Mouse (Mus musculus) forebrain, embryonic 11.5 days (tissue): ENCODE measurements at regions not wholly inside any gene's neighbourhood (a gene's known extent, or its start where the extent isn't known, plus 50 kb on each side); places are given as distances from the start of the nearest gene placed in this dataset.

Experiments
- ATAC-seq: fragments of 200-750 bp; cut with Nextera tagmentation; replicated peaks from 2 replicates; pipeline ENCODE4 v1.8.0; 2017; ENCODE audit warnings: moderate TSS enrichment; ENCODE audit not compliant: low FRiP score
- DNase-seq: peaks from one replicate; pipeline ENCODE4 v3.0.0-alpha.2; 2017; ENCODE audit warnings: low spot score
- H3K27ac ChIP-seq: fragments of 300-500 bp; sonication (generic); 2 replicates; pipeline ENCODE4 v1.5.1; 2014; ENCODE audit warnings: low read depth, low read length
- H3K27me3 ChIP-seq: fragments of 300-500 bp; sonication (generic); 2 replicates; pipeline ENCODE4 v1.6.1; 2014; ENCODE audit warnings: mild to moderate bottlenecking, low read length, mixed read lengths; ENCODE audit not compliant: control insufficient read depth, insufficient read depth
- H3K36me3 ChIP-seq: fragments of 300-500 bp; sonication (generic); 2 replicates; pipeline ENCODE4 v1.6.1; 2014; ENCODE audit warnings: mild to moderate bottlenecking, low read length, moderate library complexity, mixed read lengths; ENCODE audit not compliant: control insufficient read depth, insufficient read depth
- H3K4me1 ChIP-seq: fragments of 300-500 bp; sonication (generic); replicated peaks from 2 replicates; pipeline ENCODE4 v1.6.1; 2014; ENCODE audit warnings: low read length, mixed read lengths; ENCODE audit not compliant: control insufficient read depth, insufficient read depth
- H3K4me2 ChIP-seq: fragments of 300-500 bp; sonication (generic); 2 replicates; pipeline ENCODE4 v1.6.1; 2014; ENCODE audit warnings: low read depth, mild to moderate bottlenecking, low read length, moderate library complexity, mixed read lengths; ENCODE audit not compliant: severe bottlenecking
- H3K4me3 ChIP-seq: fragments of 300-500 bp; sonication (generic); 2 replicates; pipeline ENCODE4 v1.5.1; 2014; ENCODE audit warnings: low read depth, low read length
- H3K9ac ChIP-seq: fragments of 300-500 bp; sonication (generic); 2 replicates; pipeline ENCODE4 v1.6.1; 2014; ENCODE audit warnings: low read length
- H3K9me3 ChIP-seq: fragments of 300-500 bp; sonication (generic); 2 replicates; pipeline ENCODE4 v1.6.1; 2016; ENCODE audit warnings: low read length, mixed read lengths; ENCODE audit not compliant: control insufficient read depth
- WGBS: fragments of 180-500 bp; shearing (Covaris S2); extraction: QIAGEN DNeasy Blood & Tissue Kit; methylation state at CpG from one replicate; pipeline ENCODE4 v1.1.7; 2014; 5-methylcytosine and 5-hydroxymethylcytosine counted together

DNA sequence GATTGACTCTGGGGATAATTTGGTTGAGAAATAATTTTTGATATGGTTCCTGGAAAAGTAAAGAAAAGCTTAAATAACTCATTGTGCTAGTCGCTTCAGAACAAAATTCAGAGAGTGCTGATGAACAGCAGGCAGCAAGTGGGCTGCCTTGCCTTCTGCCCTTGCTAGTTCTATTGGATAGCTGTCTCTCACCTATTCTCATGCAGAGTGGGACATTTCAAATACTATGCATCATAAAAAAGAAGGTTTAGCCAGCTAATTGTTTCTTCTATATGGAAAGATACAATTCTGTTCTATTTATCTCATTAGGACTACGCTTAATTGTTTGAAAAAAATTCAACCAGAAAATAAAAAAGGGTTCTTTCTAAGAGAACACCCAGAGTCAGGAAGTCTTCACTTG, 169.4 kb upstream of the Galnt5 start:
- no peak overlapping the region for H3K4me2 ChIP-seq
- no peaks in the 10 kb centered on the region for H3K27me3 ChIP-seq
- no peaks in the 10 kb centered on the region for H3K36me3 ChIP-seq
- DNase-seq: no peak
- no peak overlapping the region for H3K9ac ChIP-seq
- no peak overlapping the region for H3K27ac ChIP-seq
- no peak overlapping the region for H3K4me3 ChIP-seq
- no peaks in the 10 kb centered on the region for H3K9me3 ChIP-seq
- H3K4me1 ChIP-seq: no peaks in the 10 kb centered on the region
- WGBS: 66% methylated on average over 2 of the region's 2 CpGs
- no peak for ATAC-seq

DNA sequence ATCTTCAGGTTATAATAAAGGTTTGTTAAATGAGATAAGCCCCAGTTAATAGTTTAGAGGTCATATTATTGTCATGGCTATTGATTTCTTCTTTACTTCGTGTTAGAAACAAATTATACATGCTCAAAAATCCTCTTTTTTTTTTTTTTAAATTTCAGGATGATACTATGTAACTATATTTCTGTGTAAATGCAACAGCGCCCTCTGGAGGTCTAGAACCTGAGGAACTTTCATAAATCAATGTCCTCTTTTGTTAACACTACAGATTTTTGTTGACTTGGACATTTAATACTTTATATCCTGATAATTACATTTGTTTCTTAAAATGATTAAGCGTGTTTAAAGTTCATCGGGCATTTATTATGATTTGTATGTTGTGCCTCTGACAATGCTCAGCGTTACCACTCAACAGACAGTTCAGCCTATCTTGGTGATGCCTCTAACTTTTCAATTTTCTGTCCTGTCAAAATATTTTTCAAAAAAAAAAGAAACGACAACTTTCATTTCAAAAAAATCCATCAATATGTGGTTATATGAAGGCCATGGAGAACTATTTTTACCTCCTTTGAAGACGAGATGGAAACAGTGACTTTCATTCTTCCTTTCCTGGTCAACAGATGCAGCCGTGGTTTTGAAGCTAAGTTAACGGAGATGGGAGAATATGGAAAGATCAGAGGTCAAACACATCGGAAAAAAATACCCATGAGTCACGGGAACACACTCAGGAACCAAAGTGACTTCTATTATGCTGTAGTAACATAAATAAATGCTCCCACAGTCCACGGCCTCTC, 164.9 kb upstream of the Galnt5 start:
- 55% methylated on average over 12 of the region's 12 CpGs for WGBS
- H3K4me2 ChIP-seq: no peak overlapping the region
- no peak overlapping the region for H3K27ac ChIP-seq
- ATAC-seq: peak; percentile 55; the same call in 1 of the 2 replicates
- peak; percentile 58 for DNase-seq
- H3K4me3 ChIP-seq: no peak overlapping the region
- no peaks in the 10 kb centered on the region for H3K9me3 ChIP-seq
- H3K9ac ChIP-seq: no peak overlapping the region
- H3K4me1 ChIP-seq: no peaks in the 10 kb centered on the region
- no peaks in the 10 kb centered on the region for H3K36me3 ChIP-seq
- no peaks in the 10 kb centered on the region for H3K27me3 ChIP-seq

DNA sequence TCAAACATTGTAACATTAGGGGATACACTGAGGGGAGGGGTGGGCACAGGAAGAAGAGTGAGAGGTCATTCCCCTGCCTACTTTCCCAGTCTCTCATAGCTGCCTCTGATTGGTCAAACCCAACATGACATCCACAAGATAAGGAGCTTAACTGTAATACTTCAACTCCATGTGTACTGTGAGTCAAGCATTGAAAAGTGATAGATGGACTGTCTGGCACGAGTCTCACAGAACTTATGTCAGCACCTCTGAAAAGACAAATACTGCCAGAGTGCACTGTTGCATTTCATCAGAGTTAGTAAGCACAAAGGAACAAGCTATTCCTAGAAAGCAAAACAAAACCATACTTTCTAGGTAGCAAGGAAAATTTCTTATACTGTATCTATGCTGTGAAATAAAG, 152.5 kb upstream of the Galnt5 start:
- DNase-seq (no peak), ATAC-seq (no peak)
- no peaks in the 10 kb centered on the region for H3K9me3 ChIP-seq
- H3K27ac ChIP-seq: no peak overlapping the region
- H3K9ac ChIP-seq: no peak overlapping the region
- WGBS: 73% methylated on average over 1 of the region's 1 CpGs
- H3K4me2 ChIP-seq: no peak overlapping the region
- no peaks in the 10 kb centered on the region for H3K36me3 ChIP-seq
- peaks cover 4% of the 10 kb centered on the region; the same call in 1 of the 2 replicates for H3K4me1 ChIP-seq
- no peaks in the 10 kb centered on the region for H3K27me3 ChIP-seq
- no peak overlapping the region for H3K4me3 ChIP-seq

DNA sequence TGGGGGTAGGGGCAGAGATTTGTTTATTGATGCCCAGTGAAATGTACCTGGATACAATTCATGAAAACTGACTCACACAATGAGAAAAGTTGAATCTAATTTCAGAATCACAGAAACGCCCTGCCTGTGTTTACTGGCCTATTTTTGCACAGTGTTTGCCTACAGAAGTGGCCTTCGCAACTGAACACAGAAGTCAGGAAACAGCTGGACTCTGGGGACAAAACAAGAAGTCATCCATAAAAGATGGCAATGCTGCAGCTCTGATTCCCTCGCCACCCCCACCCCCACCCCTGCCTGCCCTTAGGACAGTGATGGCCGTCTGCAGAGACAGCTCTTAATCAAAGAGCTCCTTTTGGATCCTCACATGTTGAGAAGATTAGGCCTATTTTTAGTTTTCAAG, 150.0 kb upstream of the Galnt5 start:
- Histone ChIP-seq H3K36me3 (no peaks in the 10 kb centered on the region), H3K4me2 (no peak overlapping the region), H3K9ac (no peak overlapping the region), H3K4me1 (peaks cover 4% of the 10 kb centered on the region; the same call in 1 of the 2 replicates), H3K9me3 (no peaks in the 10 kb centered on the region), H3K27me3 (no peaks in the 10 kb centered on the region), H3K4me3 (no peak overlapping the region), H3K27ac (no peak overlapping the region)
- DNase-seq: no peak
- no peak for ATAC-seq
- WGBS: 53% methylated on average over 4 of the region's 4 CpGs

DNA sequence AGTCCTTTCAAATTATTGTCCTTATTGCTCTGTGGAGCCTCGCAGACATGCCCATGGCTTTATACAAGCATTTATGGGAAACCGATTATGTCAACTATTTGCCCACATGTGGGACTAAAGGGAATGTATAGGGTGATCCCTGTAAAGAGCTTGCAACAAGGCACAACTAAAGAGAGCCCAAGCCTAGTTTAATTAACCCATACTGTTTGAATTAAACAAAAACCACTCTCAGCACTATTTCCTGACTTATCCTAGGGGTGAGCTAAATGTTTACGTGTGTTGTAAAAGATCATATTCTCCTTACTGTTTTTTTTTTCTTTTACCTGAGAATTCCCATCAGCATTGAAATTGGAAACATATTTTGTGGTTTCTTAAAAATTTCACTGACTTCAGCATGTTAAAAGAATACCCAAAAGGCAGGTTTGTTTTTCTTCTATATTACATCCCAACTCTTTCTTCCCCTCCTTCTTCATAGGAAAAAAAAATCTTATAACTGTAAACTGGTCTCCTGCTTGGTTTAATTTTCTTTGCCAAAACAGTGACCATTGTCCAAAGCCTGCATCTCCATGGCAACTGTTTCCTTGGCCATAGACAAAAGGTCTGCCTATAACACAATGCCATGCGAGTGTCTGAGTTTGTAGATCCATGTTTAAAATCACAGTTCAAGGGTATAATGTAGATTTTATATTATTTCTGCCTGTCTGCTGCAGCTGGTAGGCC, 148.2 kb upstream of the Galnt5 start:
- peak; percentile 52 for DNase-seq

DNA sequence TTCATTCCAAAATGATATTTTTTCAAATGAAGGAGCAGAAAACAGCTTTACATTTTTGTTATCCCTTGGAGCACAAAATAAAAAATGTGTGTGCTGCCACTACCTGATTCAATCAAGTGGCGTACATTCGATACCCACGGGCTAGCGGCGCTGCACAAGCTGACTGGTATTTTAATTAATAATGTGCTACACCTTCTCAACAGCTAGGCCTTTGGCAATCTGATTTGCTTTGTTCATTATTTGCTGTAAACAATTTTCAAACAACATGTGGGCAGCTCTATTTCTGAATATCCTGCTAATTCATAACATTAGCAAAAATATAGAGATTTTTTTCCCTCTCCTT, 147.7 kb upstream of the Galnt5 start:
- ATAC-seq (peak; percentile 71), DNase-seq (no peak)
- H3K9ac ChIP-seq: no peak overlapping the region
- H3K36me3 ChIP-seq: no peaks in the 10 kb centered on the region
- WGBS: 32% methylated on average over 5 of the region's 5 CpGs
- no peak overlapping the region for H3K4me3 ChIP-seq
- H3K9me3 ChIP-seq: no peaks in the 10 kb centered on the region
- H3K4me1 ChIP-seq: peaks cover 4% of the 10 kb centered on the region; the same call in 1 of the 2 replicates
- no peak overlapping the region for H3K4me2 ChIP-seq
- no peaks in the 10 kb centered on the region for H3K27me3 ChIP-seq
- no peak overlapping the region for H3K27ac ChIP-seq

More for the DNA sequence above, 148.2 kb upstream of the Galnt5 start:
- H3K27ac ChIP-seq: peak overlapping the region; percentile 46
- ATAC-seq: peak; percentile 70
- H3K27me3 ChIP-seq: no peaks in the 10 kb centered on the region
- WGBS: 18% methylated on average over 4 of the region's 4 CpGs
- H3K36me3 ChIP-seq: no peaks in the 10 kb centered on the region
- 0 out of 2 replicates have a peak overlapping the region, but pooled peaks have one; percentile 2 for H3K4me2 ChIP-seq
- H3K4me1 ChIP-seq: peaks cover 4% of the 10 kb centered on the region; the same call in 1 of the 2 replicates
- no peaks in the 10 kb centered on the region for H3K9me3 ChIP-seq
- no peak overlapping the region for H3K9ac ChIP-seq
- H3K4me3 ChIP-seq: no peak overlapping the region

DNA sequence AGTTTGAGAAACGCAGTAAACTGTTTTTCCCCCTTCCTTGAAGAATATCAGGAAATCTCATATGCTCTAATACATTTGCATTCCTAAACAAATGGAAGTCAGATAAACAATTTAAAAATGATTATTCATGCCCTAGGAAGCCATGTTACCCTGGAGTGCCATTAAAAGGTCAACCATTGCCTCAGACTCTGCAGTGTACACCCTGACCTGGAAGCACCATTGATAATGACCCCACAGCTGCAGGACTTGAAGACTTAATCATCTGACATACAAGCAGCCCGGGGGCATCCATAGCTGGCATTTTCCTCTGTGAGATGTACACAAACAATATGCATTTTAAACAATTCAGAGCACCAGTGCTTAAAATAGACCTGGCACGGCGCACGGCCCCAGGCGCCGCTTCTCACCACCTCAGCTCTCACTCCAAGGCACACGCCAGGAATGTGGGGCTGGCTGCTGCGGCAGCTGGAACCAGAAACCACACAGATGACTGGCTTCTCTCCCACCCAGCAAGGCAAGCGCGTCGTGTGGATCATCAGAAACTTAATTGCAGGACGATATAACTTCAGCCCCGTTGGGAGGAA, 141.1 kb upstream of the Galnt5 start:
- Histone ChIP-seq H3K4me3 (no peak overlapping the region), H3K4me1 (no peaks in the 10 kb centered on the region), H3K36me3 (no peaks in the 10 kb centered on the region), H3K27me3 (no peaks in the 10 kb centered on the region), H3K4me2 (no peak overlapping the region), H3K9ac (no peak overlapping the region), H3K27ac (no peak overlapping the region), H3K9me3 (no peaks in the 10 kb centered on the region)
- ATAC-seq (no peak), DNase-seq (no peak)
- WGBS: 88% methylated on average over 14 of the region's 14 CpGs

DNA sequence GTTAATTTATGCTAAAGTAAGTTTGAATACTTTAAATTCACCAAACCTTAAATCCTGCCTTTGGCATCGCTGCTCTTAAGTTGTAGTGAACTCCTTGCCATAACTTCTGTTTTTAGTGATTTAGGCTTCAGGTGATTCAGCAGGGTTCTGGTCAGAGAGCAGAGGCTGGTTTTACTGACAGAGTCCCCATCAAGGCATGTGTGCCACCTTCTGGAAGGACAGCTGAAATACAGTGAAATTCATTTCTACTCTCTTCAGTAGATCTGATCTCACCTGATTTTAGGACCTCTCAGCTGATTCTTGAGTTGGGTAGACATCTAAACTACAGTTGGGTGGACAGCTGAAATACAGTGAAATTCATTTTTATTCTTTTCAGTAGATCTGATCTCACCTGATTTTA, 132.4 kb upstream of the Galnt5 start:
- H3K4me1 ChIP-seq: no peaks in the 10 kb centered on the region
- H3K4me2 ChIP-seq: no peak overlapping the region
- DNase-seq: no peak
- no peak overlapping the region for H3K9ac ChIP-seq
- H3K27ac ChIP-seq: no peak overlapping the region
- no peaks in the 10 kb centered on the region for H3K36me3 ChIP-seq
- 67% methylated on average over 1 of the region's 1 CpGs for WGBS
- H3K9me3 ChIP-seq: no peaks in the 10 kb centered on the region
- ATAC-seq: no peak
- no peaks in the 10 kb centered on the region for H3K27me3 ChIP-seq
- no peak overlapping the region for H3K4me3 ChIP-seq
